Mouse (Mus musculus): ENCODE results near the gene Tle6. TPM values are rescaled to one million over a fixed set of nuclear protein-coding genes. Genes with fewer than 3 reads are reported as not detected.

The Tle6 gene
- polyA plus RNA-seq, 1 experiment from 2014 or later = 30.7 TPM

DNA sequence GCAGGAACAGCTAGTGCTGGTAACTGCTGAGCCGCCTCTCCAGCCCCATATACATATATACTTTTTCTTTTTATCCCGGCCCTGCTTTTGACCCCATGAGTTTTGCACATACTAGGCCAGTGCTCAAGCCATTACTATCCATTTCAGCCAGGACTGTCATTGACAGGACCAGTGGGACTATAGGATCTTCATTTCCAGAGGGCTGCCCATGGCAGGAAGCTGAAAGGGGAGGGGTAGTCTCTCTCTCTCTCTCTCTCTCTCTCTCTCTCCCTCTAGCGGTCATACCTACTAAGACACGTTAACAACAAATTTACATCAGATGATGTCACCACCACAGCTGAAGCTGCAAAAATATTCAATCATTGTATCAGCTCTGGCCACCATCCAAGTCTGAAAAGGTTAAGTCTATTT lies 1.9 kb upstream of the Tle6 start:
- H3K4me2 ChIP-seq (ENCODE audit: low read length) = no peak overlapping the region
- 0 out of 4 replicates have a peak overlapping the region, but pooled peaks of 1 of the 2 experiments have one; percentile 24 for H3K27ac ChIP-seq (replicated peaks in 1 of 2; ENCODE audit: control insufficient read depth in 1 of 2, insufficient read depth in 1 of 2, low read depth in 2 of 2, low read length in 2 of 2)
- no peak for ATAC-seq (ENCODE audit: insufficient number of reproducible peaks, insufficient read depth, low FRiP score, low read depth)
- no peaks in the 10 kb centered on the region for H3K36me3 ChIP-seq (ENCODE audit: control insufficient read depth, insufficient read depth, low read length)
- no peaks in the 10 kb centered on the region for H3K27me3 ChIP-seq (ENCODE audit: control insufficient read depth, insufficient read depth, low read length)
- no peak overlapping the region for H3K9ac ChIP-seq (ENCODE audit: low read length)
- 26% methylated on average over 4 of the region's 4 CpGs for WGBS
- H3K9me3 ChIP-seq (ENCODE audit: control insufficient read depth, low read length) = no peaks in the 10 kb centered on the region
- no peak overlapping the region for H3K4me3 ChIP-seq (ENCODE audit: control insufficient read depth in 1 of 2, insufficient read depth in 1 of 2, low read depth in 1 of 2, low read length in 2 of 2)
- H3K4me1 ChIP-seq (ENCODE audit: control insufficient read depth in 2 of 2, insufficient read depth in 2 of 2, low read length in 2 of 2) = peaks cover 30 to 40% of the 10 kb centered on the region in 2 experiments

DNA sequence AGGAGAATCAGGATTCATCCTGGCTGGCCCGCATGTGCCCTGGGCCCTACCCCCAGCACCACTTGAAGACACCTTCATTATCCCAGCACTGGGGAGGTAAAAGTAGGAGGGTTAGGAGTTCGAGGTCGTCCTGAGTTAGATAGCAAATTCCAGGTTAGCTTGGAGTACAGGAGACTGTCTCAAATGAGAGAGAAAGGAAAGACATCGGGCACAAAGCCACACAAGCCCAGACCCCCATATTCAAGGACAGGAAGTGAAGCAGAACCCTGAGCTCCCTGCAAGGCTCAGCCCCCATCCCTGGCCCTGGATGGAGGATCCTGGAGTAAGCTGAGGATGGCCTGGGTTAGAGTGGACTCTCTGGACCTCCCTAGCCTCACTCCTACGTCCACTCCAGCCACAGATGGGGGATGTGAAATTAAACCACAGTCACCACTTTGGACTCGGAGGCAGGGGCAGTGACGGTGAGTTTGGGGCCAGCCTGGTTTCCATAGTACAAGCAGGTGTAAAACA lies 578 bp upstream of the Tle6 start:
- H3K4me2 ChIP-seq (ENCODE audit: low read length) = peak overlapping the region; percentile 68
- no peaks in the 10 kb centered on the region for H3K36me3 ChIP-seq (ENCODE audit: control insufficient read depth, insufficient read depth, low read length)
- H3K27me3 ChIP-seq (ENCODE audit: control insufficient read depth, insufficient read depth, low read length) = no peaks in the 10 kb centered on the region
- H3K9me3 ChIP-seq (ENCODE audit: control insufficient read depth, low read length) = no peaks in the 10 kb centered on the region
- peak overlapping the region; percentile 31 to 41 for H3K4me3 ChIP-seq (ENCODE audit: control insufficient read depth in 1 of 2, insufficient read depth in 1 of 2, low read depth in 1 of 2, low read length in 2 of 2)
- peak overlapping the region; percentile 65 for H3K9ac ChIP-seq (ENCODE audit: low read length)
- H3K27ac ChIP-seq (replicated peaks in 1 of 2; ENCODE audit: control insufficient read depth in 1 of 2, insufficient read depth in 1 of 2, low read depth in 2 of 2, low read length in 2 of 2) = peak overlapping the region; percentile 25 to 79; a peak in 1 of 4 replicates
- no peak for ATAC-seq (ENCODE audit: insufficient number of reproducible peaks, insufficient read depth, low FRiP score, low read depth)
- 32% methylated on average over 7 of the region's 7 CpGs for WGBS
- H3K4me1 ChIP-seq (ENCODE audit: control insufficient read depth in 2 of 2, insufficient read depth in 2 of 2, low read length in 2 of 2) = peaks cover 33 to 50% of the 10 kb centered on the region in 2 experiments

DNA sequence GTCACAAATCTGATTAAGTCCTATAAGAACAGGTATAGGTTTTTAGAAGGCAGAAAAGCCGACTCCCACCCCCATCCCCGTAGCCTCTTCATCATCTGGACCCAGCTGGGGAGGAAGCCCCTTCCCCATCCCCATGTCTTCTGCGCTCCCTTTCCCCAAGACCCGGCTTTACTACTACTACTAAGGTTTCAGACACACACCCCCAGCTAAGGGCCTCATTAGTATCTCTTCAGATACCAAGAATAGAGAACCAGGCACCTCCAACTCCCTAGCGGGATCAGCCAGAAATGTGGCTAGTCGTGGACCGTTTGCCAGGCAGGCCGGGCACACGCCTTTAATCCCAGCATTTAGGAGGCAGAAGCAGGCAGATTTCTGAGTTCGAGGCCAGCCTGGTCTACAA lies 777 bp downstream of the Tle6 start:
- H3K4me1 ChIP-seq (ENCODE audit: control insufficient read depth in 2 of 2, insufficient read depth in 2 of 2, low read length in 2 of 2) = peaks cover 42 to 54% of the 10 kb centered on the region in 2 experiments
- WGBS = 35% methylated on average over 10 of the region's 10 CpGs
- H3K9me3 ChIP-seq (ENCODE audit: control insufficient read depth, low read length) = no peaks in the 10 kb centered on the region
- H3K27me3 ChIP-seq (ENCODE audit: control insufficient read depth, insufficient read depth, low read length) = 0 out of 2 replicates have a peak, but pooled peaks cover under 1% of the 10 kb centered on the region
- peak overlapping the region; percentile 68 for H3K4me2 ChIP-seq (ENCODE audit: low read length)
- ATAC-seq (ENCODE audit: insufficient number of reproducible peaks, insufficient read depth, low FRiP score, low read depth) = no peak
- no peak overlapping the region for H3K4me3 ChIP-seq (ENCODE audit: control insufficient read depth in 1 of 2, insufficient read depth in 1 of 2, low read depth in 1 of 2, low read length in 2 of 2)
- no peak overlapping the region for H3K9ac ChIP-seq (ENCODE audit: low read length)
- peak overlapping the region; percentile 67 to 79; a peak in 2 of 4 replicates for H3K27ac ChIP-seq (replicated peaks in 1 of 2; ENCODE audit: control insufficient read depth in 1 of 2, insufficient read depth in 1 of 2, low read depth in 2 of 2, low read length in 2 of 2)
- no peaks in the 10 kb centered on the region for H3K36me3 ChIP-seq (ENCODE audit: control insufficient read depth, insufficient read depth, low read length)

DNA sequence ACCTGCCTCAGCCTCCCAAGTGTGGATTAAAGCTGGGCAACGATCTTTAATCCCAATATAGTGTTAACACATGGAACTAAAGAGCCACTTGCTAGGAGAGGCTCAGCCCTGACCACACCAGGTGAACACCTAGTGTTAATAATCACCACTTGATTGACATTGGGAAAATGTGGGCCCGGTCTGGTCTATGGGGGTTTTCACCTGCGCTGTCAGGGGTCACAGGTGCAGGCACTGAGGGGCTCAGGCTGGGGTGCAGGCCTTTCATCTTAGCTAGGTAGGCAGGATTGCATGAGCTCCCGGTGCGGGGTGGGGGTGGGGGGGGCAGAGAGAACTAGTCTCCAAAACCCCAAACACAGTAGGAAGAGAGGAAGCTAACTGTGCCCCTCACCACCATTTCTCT lies 1.2 kb downstream of the Tle6 start:
- H3K4me1 ChIP-seq (ENCODE audit: control insufficient read depth in 2 of 2, insufficient read depth in 2 of 2, low read length in 2 of 2) = peaks cover 39 to 54% of the 10 kb centered on the region in 2 experiments
- 0 out of 4 replicates have a peak overlapping the region, but pooled peaks of 1 of the 2 experiments have one; percentile 79 for H3K27ac ChIP-seq (replicated peaks in 1 of 2; ENCODE audit: control insufficient read depth in 1 of 2, insufficient read depth in 1 of 2, low read depth in 2 of 2, low read length in 2 of 2)
- no peak for ATAC-seq (ENCODE audit: insufficient number of reproducible peaks, insufficient read depth, low FRiP score, low read depth)
- H3K4me3 ChIP-seq (ENCODE audit: control insufficient read depth in 1 of 2, insufficient read depth in 1 of 2, low read depth in 1 of 2, low read length in 2 of 2) = no peak overlapping the region
- H3K9me3 ChIP-seq (ENCODE audit: control insufficient read depth, low read length) = no peaks in the 10 kb centered on the region
- no peaks in the 10 kb centered on the region for H3K36me3 ChIP-seq (ENCODE audit: control insufficient read depth, insufficient read depth, low read length)
- WGBS = 84% methylated on average over 5 of the region's 5 CpGs
- H3K4me2 ChIP-seq (ENCODE audit: low read length) = no peak overlapping the region
- H3K27me3 ChIP-seq (ENCODE audit: control insufficient read depth, insufficient read depth, low read length) = peaks cover 5% of the 10 kb centered on the region; the same call in 1 of the 2 replicates
- H3K9ac ChIP-seq (ENCODE audit: low read length) = no peak overlapping the region

DNA sequence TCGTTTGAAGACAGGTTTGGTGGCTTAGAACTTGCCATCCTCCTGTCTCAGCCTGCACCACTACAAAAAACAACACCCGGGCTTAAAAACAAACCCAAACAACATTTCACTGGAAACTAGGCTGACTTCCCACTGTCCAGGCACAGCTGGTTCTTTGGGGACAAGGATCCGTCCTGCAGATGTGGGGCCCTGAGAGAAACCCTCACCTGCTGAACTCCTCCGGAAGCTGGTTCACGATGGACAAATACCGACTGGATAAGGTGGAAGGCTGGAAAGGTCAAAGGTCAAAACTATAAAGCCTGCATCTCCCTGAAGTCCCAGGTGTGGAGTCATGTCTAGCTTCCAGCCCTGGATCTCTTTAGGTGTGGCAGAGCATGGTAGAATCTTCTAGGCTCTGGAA lies 2.0 kb downstream of the Tle6 start:
- WGBS = 56% methylated on average over 6 of the region's 6 CpGs
- no peak overlapping the region for H3K4me3 ChIP-seq (ENCODE audit: control insufficient read depth in 1 of 2, insufficient read depth in 1 of 2, low read depth in 1 of 2, low read length in 2 of 2)
- no peak for ATAC-seq (ENCODE audit: insufficient number of reproducible peaks, insufficient read depth, low FRiP score, low read depth)
- H3K9ac ChIP-seq (ENCODE audit: low read length) = no peak overlapping the region
- no peaks in the 10 kb centered on the region for H3K36me3 ChIP-seq (ENCODE audit: control insufficient read depth, insufficient read depth, low read length)
- no peak overlapping the region for H3K4me2 ChIP-seq (ENCODE audit: low read length)
- peaks cover 39 to 54% of the 10 kb centered on the region in 2 experiments for H3K4me1 ChIP-seq (ENCODE audit: control insufficient read depth in 2 of 2, insufficient read depth in 2 of 2, low read length in 2 of 2)
- H3K9me3 ChIP-seq (ENCODE audit: control insufficient read depth, low read length) = no peaks in the 10 kb centered on the region
- no peak overlapping the region for H3K27ac ChIP-seq (replicated peaks in 1 of 2; ENCODE audit: control insufficient read depth in 1 of 2, insufficient read depth in 1 of 2, low read depth in 2 of 2, low read length in 2 of 2)
- peaks cover 5% of the 10 kb centered on the region; the same call in 1 of the 2 replicates for H3K27me3 ChIP-seq (ENCODE audit: control insufficient read depth, insufficient read depth, low read length)

DNA sequence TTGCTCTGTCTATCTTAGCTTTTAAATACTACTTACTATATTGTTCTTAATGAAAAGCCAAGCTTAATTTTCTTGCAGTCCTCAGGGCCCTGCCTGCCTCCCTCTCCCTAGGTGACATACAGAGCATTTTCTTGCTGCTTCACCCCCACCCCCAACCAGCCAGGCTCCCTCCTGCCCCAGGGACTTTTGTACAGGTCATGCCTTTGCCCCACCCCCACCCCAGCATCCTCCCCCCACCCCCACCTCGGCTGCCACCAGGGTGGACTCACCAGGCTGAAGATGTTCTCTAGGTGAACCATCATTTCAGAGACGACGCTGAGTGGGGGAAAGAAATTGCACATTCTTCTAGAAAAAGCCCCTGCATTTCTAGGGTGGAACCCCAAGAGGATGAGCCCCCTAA lies 2.5 kb downstream of the Tle6 start:
- H3K4me3 ChIP-seq (ENCODE audit: control insufficient read depth in 1 of 2, insufficient read depth in 1 of 2, low read depth in 1 of 2, low read length in 2 of 2) = no peak overlapping the region
- no peaks in the 10 kb centered on the region for H3K9me3 ChIP-seq (ENCODE audit: control insufficient read depth, low read length)
- ATAC-seq (ENCODE audit: insufficient number of reproducible peaks, insufficient read depth, low FRiP score, low read depth) = no peak
- peak overlapping the region; percentile 27; the same call in 1 of the 2 replicates for H3K9ac ChIP-seq (ENCODE audit: low read length)
- peaks cover 5% of the 10 kb centered on the region; the same call in 1 of the 2 replicates for H3K27me3 ChIP-seq (ENCODE audit: control insufficient read depth, insufficient read depth, low read length)
- no peaks in the 10 kb centered on the region for H3K36me3 ChIP-seq (ENCODE audit: control insufficient read depth, insufficient read depth, low read length)
- H3K4me2 ChIP-seq (ENCODE audit: low read length) = no peak overlapping the region
- peaks cover 39 to 54% of the 10 kb centered on the region in 2 experiments for H3K4me1 ChIP-seq (ENCODE audit: control insufficient read depth in 2 of 2, insufficient read depth in 2 of 2, low read length in 2 of 2)
- 49% methylated on average over 3 of the region's 3 CpGs for WGBS
- H3K27ac ChIP-seq (replicated peaks in 1 of 2; ENCODE audit: control insufficient read depth in 1 of 2, insufficient read depth in 1 of 2, low read depth in 2 of 2, low read length in 2 of 2) = peak overlapping the region in 1 of 2 experiments; percentile 72; a peak in 1 of 4 replicates

DNA sequence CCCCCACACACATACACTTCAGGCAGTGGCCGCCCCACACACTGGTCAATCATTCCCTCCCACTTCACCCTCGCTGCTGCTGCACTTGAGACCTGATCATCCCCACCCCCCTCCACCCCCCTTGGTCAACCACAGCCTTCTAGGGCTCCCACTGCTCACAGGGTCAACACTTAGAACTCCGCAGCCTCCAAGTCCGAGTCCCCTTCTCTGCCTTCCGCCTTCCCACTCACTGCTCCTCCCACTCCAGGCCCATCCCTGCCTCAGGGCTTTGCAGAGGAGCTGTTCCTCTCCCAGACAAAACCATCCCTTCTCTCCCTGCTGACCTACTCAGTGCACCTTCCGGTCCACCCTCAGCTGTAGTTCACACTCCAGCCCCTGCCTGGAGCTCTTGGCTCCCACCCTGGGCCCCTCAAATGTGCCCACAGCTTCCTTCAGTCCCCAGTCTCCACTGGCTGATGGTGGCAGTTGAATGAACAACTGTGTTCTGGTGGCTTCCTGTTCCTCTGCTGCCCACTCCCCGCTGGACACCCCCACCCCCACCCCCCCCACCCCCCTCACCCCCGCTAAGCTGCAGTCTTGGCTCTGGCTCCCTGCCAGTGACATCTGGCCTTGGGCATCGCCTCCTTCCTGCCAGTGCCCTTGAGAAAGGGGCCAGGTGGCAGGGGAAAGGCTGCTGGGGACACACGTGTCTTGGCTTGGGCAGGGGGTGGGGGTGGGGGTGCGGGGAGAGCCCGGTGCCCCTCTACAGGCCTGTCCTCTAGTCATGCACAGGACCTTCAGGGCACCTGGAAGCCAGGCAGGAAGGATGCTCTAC lies 3.5 kb downstream of the Tle6 start:
- ATAC-seq (ENCODE audit: insufficient number of reproducible peaks, insufficient read depth, low FRiP score, low read depth) = 0 out of 2 replicates have a peak, but pooled peaks have one; percentile 22

More for the DNA sequence above, 3.5 kb downstream of the Tle6 start:
- 9% methylated on average over 11 of the region's 12 CpGs for WGBS
- H3K4me2 ChIP-seq (ENCODE audit: low read length) = peak overlapping the region; percentile 66
- H3K4me1 ChIP-seq (ENCODE audit: control insufficient read depth in 2 of 2, insufficient read depth in 2 of 2, low read length in 2 of 2) = peaks cover 35 to 47% of the 10 kb centered on the region in 2 experiments
- no peaks in the 10 kb centered on the region for H3K9me3 ChIP-seq (ENCODE audit: control insufficient read depth, low read length)
- peak overlapping the region; percentile 30 to 40 for H3K4me3 ChIP-seq (ENCODE audit: control insufficient read depth in 1 of 2, insufficient read depth in 1 of 2, low read depth in 1 of 2, low read length in 2 of 2)
- H3K36me3 ChIP-seq (ENCODE audit: control insufficient read depth, insufficient read depth, low read length) = no peaks in the 10 kb centered on the region
- peak overlapping the region; percentile 63 for H3K9ac ChIP-seq (ENCODE audit: low read length)
- peak overlapping the region; percentile 72 to 78 for H3K27ac ChIP-seq (replicated peaks in 1 of 2; ENCODE audit: control insufficient read depth in 1 of 2, insufficient read depth in 1 of 2, low read depth in 2 of 2, low read length in 2 of 2)
- H3K27me3 ChIP-seq (ENCODE audit: control insufficient read depth, insufficient read depth, low read length) = peaks cover 5% of the 10 kb centered on the region; the same call in 1 of the 2 replicates

All from heart, embryonic 14.5 days (tissue).